Mouse (Mus musculus) intestine, embryonic 15.5 days (tissue): ENCODE measurements at regions not wholly inside any gene's neighbourhood (a gene's known extent, or its start where the extent isn't known, plus 50 kb on each side); places are given as distances from the start of the nearest gene placed in this dataset.
A peak's percentile ranks its signal among the peaks of the same experiment; 100 is the strongest.

Experiments used
- ATAC-seq: fragments of 200-750 bp; cut with Nextera tagmentation; 2 replicates; pipeline ENCODE4 v1.8.0; 2017; ENCODE audit warnings: moderate TSS enrichment, moderate library complexity
- H3K27ac ChIP-seq: fragments of 300-500 bp; sonication (generic); 2 replicates; pipeline ENCODE4 v1.5.1; 2015; ENCODE audit warnings: mild to moderate bottlenecking, inconsistent platforms
- H3K27me3 ChIP-seq: fragments of 300-500 bp; sonication (generic); replicated peaks from 2 replicates; pipeline ENCODE4 v1.6.1; 2015; ENCODE audit warnings: inconsistent platforms
- H3K36me3 ChIP-seq: fragments of 300-500 bp; sonication (generic); 2 replicates; pipeline ENCODE4 v1.6.1; 2015; ENCODE audit warnings: inconsistent platforms
- H3K4me1 ChIP-seq: fragments of 300-500 bp; sonication (generic); replicated peaks from 2 replicates; pipeline ENCODE4 v1.6.1; 2015; ENCODE audit warnings: inconsistent platforms
- H3K4me2 ChIP-seq: fragments of 300-500 bp; sonication (generic); replicated peaks from 2 replicates; pipeline ENCODE4 v1.6.1; 2015; ENCODE audit warnings: mild to moderate bottlenecking, inconsistent platforms
- H3K4me3 ChIP-seq: fragments of 300-500 bp; sonication (generic); replicated peaks from 2 replicates; pipeline ENCODE4 v1.5.1; 2015; ENCODE audit warnings: inconsistent platforms
- H3K9ac ChIP-seq: fragments of 300-500 bp; sonication (generic); 2 replicates; pipeline ENCODE4 v1.6.1; 2015; ENCODE audit warnings: inconsistent platforms
- H3K9me3 ChIP-seq: fragments of 300-500 bp; sonication (generic); 2 replicates; pipeline ENCODE4 v1.6.1; 2016; ENCODE audit warnings: inconsistent platforms
- WGBS: fragments of 180-500 bp; shearing (Covaris S2); methylation state at CpG from one replicate; pipeline ENCODE4 v1.1.7; 2015; 5-methylcytosine and 5-hydroxymethylcytosine counted together

DNA sequence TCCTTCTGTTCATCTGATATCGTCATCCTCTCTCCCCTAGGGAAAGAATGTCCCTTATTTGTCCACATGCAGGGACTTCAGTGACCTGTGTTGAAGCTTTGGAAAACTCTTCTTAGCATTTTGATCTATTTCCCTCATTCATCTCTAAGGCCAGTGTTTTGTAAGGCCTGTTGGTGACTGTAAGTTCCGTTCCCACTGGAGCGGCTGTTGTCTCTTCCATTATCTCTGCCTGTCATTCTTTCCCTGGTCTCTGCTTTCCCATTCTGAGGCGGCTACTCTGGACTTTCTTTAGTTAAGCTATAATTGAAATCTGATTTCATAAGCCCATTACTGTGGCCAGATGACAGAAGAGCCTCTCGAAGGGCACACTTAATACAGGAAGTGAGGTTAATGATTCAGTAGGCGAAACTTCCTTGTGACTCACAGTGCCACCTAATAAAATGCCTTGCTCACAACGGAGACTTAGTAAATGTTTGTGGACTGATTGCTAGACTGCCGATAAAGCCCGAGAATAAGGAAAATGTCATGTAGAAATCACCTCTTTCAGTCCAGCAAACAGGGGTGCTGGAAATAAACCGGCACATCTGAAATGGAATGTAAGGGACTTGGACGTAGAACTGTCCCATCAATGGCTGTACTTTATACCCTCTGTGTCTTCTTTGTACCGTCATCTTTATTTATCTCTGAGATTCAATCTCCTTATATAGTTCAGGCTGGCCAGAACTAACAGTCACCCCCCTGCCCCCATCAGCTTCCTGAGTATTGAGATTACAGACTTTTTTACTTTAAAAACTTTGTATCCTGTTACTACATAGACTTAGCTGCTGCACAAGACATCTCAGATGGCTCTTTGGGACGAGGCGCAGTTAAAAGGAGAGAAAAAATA lies 250.1 kb downstream of the Klf5 start:
- 54% methylated on average over 14 of the region's 14 CpGs for WGBS
- Histone ChIP-seq H3K9ac (no peak overlapping the region), H3K27ac (peak overlapping the region; percentile 74), H3K4me3 (no peak overlapping the region), H3K27me3 (no peaks in the 10 kb centered on the region), H3K9me3 (no peaks in the 10 kb centered on the region), H3K36me3 (no peaks in the 10 kb centered on the region), H3K4me1 (no peaks in the 10 kb centered on the region), H3K4me2 (peak overlapping the region; percentile 2; the same call in 1 of the 2 replicates)
- ATAC-seq: peak; percentile 92

DNA sequence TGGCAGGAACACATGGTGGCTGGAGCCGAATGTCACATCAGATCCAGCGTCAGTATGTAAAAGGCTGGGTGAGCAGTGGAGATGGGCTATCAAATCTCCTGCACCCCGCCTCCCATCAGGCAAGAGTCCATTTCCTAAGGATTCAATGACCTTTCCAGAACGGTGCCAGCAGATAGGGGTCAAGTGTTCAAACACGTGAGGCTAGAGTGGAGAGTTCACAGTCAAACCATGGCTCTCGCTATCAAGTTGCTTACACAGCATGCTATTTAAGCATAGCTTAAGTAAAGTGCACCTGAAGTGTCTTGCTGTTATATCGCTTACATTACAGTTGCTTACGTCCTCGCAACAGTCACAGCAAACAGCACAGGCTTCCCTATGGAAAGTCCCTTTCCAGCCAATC lies 265.5 kb downstream of the Klf5 start:
- no peak for ATAC-seq
- H3K27ac ChIP-seq: no peak overlapping the region
- H3K9me3 ChIP-seq: no peaks in the 10 kb centered on the region
- H3K4me3 ChIP-seq: no peak overlapping the region
- no peaks in the 10 kb centered on the region for H3K36me3 ChIP-seq
- no peak overlapping the region for H3K4me2 ChIP-seq
- no peaks in the 10 kb centered on the region for H3K27me3 ChIP-seq
- WGBS: 81% methylated on average over 9 of the region's 9 CpGs
- no peak overlapping the region for H3K9ac ChIP-seq
- no peaks in the 10 kb centered on the region for H3K4me1 ChIP-seq

DNA sequence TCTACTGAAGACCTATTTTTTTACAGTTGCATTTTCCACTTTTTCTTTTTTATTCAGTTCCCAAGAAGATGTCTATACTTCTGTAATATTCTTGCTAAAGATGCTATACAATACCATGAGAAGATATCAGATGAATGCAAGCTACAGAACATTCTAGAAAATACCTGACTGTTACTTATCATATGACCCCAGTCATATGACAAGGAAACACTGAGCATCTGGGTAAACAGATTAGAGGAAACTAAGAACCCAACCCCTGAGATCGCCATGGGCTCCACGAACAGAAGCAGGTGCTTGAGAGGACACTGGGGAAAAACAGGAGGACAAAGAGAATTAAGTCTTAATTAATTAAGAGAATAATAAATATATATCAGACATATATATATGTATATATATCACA lies 275.7 kb downstream of the Klf5 start:
- Histone ChIP-seq H3K27me3 (no peaks in the 10 kb centered on the region), H3K4me3 (no peak overlapping the region), H3K9me3 (no peaks in the 10 kb centered on the region), H3K4me1 (no peaks in the 10 kb centered on the region), H3K36me3 (no peaks in the 10 kb centered on the region), H3K27ac (no peak overlapping the region), H3K9ac (no peak overlapping the region), H3K4me2 (no peak overlapping the region)
- WGBS: 88% methylated on average over 2 of the region's 2 CpGs
- ATAC-seq: no peak

DNA sequence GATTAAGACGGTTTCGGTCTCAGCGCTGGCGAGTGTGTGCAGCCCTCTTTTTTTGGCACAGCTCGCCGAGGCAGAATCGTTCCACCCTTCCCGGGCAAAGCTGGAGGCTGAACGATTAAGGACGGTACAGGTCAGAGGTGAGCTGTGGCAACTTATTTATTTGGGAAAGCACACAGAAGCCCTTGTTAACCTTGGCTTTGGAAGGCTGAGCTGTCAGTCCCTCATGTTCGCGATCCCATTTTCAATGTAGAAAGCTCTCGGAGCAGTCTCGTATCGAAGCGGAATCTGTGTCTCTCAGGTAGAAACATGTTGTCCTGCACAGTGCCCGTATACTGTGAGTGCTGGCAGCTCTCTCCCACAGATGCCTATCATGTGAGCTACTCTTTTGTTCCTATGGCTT lies 280.2 kb downstream of the Klf5 start:
- Histone ChIP-seq H3K9me3 (no peaks in the 10 kb centered on the region), H3K4me1 (0 out of 2 replicates have a peak, but pooled peaks cover under 1% of the 10 kb centered on the region), H3K4me3 (no peak overlapping the region), H3K9ac (no peak overlapping the region), H3K27ac (peak overlapping the region; percentile 67), H3K36me3 (no peaks in the 10 kb centered on the region), H3K4me2 (peak overlapping the region; percentile 35; the same call in 1 of the 2 replicates), H3K27me3 (no peaks in the 10 kb centered on the region)
- peak; percentile 36; the same call in 1 of the 2 replicates for ATAC-seq
- WGBS: 53% methylated on average over 17 of the region's 17 CpGs

DNA sequence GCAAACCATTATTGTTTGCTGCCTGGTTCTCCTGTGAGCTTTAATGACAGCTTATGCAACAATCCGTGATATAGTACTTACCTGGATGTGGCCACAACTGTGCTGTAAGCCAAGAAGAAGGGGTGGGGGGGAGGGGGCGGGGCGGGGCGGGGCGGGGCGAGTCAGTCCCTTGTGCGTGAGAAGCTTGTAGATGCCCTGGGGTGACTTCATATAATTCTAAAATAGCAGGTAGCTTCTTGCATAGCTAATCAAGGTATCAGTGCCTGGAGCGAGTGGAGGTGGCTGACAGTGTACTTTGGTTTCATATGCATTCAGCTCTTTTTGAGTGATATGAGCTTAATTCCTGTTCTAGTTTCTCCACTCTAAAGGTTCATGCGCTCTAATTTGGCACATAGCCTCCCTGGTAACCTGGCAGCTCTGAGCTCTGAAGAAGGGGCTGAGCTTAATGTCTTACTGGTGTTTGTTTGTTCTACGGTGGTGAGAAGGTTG lies 280.8 kb downstream of the Klf5 start:
- no peak overlapping the region for H3K4me3 ChIP-seq
- H3K9me3 ChIP-seq: no peaks in the 10 kb centered on the region
- H3K9ac ChIP-seq: no peak overlapping the region
- H3K36me3 ChIP-seq: no peaks in the 10 kb centered on the region
- H3K4me1 ChIP-seq: 0 out of 2 replicates have a peak, but pooled peaks cover 2% of the 10 kb centered on the region
- peak; percentile 76 for ATAC-seq
- WGBS: 31% methylated on average over 10 of the region's 10 CpGs
- peak overlapping the region; percentile 76 for H3K27ac ChIP-seq
- H3K27me3 ChIP-seq: no peaks in the 10 kb centered on the region
- H3K4me2 ChIP-seq: peak overlapping the region; percentile 35

DNA sequence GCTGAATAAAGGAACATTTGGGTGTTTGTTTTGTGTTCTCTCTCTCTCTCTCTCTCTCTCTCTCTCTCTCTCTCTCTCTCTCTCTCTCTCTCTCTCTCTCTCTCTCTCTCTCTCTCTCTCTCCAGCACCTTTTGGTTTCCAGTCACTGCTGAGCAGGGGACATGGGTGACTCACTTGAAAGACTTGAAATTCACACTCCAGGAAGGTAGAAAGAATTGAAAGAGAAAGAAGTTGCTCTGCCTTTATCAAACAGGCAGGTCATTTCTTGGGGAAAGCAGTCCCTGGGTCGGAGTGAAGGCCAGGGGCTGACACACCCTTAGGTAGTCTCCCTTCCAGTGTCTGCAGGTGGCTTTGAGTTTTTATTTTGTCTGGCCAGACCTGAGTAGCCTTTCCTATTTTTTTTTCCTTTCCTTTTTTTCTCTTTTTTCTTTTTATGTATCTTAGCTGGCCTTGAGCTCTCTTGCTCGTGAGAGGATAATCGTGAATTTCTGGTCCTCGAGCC lies 281.3 kb downstream of the Klf5 start:
- no peak overlapping the region for H3K9ac ChIP-seq
- H3K4me3 ChIP-seq: no peak overlapping the region
- H3K9me3 ChIP-seq: no peaks in the 10 kb centered on the region
- peak overlapping the region; percentile 35; the same call in 1 of the 2 replicates for H3K4me2 ChIP-seq
- peak; percentile 60 for ATAC-seq
- WGBS: 50% methylated on average over 4 of the region's 4 CpGs
- H3K27me3 ChIP-seq: no peaks in the 10 kb centered on the region
- H3K4me1 ChIP-seq: 0 out of 2 replicates have a peak, but pooled peaks cover 2% of the 10 kb centered on the region
- peak overlapping the region; percentile 76 for H3K27ac ChIP-seq
- H3K36me3 ChIP-seq: no peaks in the 10 kb centered on the region

DNA sequence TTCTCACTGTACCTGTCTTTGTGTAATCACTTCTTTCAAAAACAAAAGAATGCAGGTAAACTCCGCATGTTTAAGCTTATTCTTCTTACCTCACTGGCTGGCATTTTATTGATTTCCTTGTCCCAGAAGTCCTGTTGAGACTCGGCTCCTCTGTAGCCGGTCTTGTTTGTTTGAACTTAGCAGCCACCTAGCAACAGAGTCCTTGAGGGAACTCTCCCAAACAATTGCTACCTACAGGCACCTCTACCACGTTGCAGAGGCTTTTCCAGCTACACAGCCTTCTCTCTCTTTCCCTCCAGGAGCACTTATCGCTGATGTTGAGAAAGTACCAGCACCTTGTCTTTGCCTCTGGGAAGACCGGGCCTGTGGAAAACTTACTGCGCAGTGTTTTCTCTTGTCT lies 285.7 kb downstream of the Klf5 start:
- no peaks in the 10 kb centered on the region for H3K27me3 ChIP-seq
- H3K4me3 ChIP-seq: no peak overlapping the region
- H3K27ac ChIP-seq: peak overlapping the region; percentile 48
- no peak overlapping the region for H3K9ac ChIP-seq
- no peak for ATAC-seq
- no peaks in the 10 kb centered on the region for H3K9me3 ChIP-seq
- 0 out of 2 replicates have a peak, but pooled peaks cover 6% of the 10 kb centered on the region for H3K4me1 ChIP-seq
- H3K4me2 ChIP-seq: peak overlapping the region; percentile 26; the same call in 1 of the 2 replicates
- 31% methylated on average over 7 of the region's 7 CpGs for WGBS
- no peaks in the 10 kb centered on the region for H3K36me3 ChIP-seq

DNA sequence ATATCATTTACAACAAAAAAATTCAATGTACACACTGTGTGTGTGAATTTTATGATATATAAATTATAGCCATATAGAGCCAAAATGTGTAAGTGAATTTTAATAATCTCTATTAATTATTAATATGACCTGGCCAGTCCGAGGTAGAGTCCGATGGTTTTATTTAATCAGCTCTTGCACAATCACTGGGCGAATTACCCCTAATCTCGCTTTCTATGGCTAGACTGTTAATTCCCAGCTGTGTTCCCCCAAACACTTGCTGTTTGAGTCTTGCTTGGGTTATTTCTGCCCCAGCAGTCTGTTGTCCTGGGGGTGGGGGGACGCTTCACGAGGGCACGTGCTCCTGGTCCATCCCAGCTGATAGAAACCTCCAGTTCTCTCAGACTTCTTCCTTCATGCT lies 287.5 kb downstream of the Klf5 start:
- Histone ChIP-seq H3K36me3 (no peaks in the 10 kb centered on the region), H3K9me3 (no peaks in the 10 kb centered on the region), H3K27me3 (no peaks in the 10 kb centered on the region), H3K4me2 (no peak overlapping the region), H3K9ac (no peak overlapping the region), H3K27ac (peak overlapping the region; percentile 74), H3K4me3 (no peak overlapping the region), H3K4me1 (0 out of 2 replicates have a peak, but pooled peaks cover 6% of the 10 kb centered on the region)
- 63% methylated on average over 7 of the region's 7 CpGs for WGBS
- peak; percentile 50 for ATAC-seq

DNA sequence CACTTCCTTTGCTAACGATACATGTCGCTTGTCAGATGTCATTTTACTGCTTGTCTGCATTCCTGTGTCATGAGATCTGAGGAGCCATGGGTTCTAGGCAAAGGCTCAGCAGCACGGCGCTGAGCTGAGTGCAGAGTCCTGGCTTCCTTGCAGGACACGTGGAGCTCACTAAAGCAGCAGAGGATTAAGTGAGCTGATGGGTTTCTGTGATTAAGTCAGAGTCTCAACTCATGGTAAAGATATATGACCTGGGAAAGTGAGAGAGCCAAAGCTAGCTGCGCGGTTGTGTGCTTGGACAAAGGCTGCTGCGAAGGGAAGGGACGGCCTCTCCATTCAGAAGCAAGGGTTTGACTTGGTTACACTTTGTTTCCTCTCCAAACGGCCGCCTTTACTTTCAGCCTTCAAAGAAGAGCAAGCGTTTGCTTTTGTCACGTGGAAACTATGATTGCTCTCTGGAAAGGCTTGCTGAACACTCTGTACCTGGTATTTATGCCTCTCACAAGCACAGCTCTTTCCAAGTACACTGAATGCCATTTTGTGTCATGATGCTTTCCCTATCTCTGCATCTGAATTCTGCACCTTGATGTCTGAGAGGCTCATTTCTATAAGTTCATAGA lies 292.5 kb downstream of the Klf5 start:
- 37% methylated on average over 13 of the region's 13 CpGs for WGBS
- H3K4me3 ChIP-seq: no peak overlapping the region
- no peaks in the 10 kb centered on the region for H3K36me3 ChIP-seq
- no peak overlapping the region for H3K4me2 ChIP-seq
- H3K27me3 ChIP-seq: no peaks in the 10 kb centered on the region
- 0 out of 2 replicates have a peak, but pooled peaks cover 4% of the 10 kb centered on the region for H3K4me1 ChIP-seq
- no peaks in the 10 kb centered on the region for H3K9me3 ChIP-seq
- no peak overlapping the region for H3K9ac ChIP-seq
- peak overlapping the region; percentile 66 for H3K27ac ChIP-seq
- peak; percentile 87 for ATAC-seq

DNA sequence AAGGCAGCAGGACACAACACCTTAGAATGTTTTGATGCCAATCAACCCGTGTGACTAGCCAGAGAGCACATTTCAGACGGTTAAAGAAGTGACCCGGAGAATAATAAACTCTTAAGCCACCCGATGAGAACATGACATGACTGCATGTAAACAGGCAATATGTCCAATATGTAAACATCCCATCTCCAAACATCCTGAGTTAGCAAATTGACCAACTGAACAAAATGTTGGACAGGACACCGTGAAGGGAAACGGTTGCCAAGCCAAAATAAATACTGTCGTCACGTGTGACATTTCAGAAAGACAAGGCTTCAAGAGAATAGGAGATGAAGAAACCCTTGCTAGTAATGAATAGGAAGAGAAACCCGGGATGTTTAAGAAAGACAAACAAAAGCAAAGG lies 294.4 kb downstream of the Klf5 start:
- no peak for ATAC-seq
- Histone ChIP-seq H3K9ac (no peak overlapping the region), H3K27ac (no peak overlapping the region), H3K36me3 (no peaks in the 10 kb centered on the region), H3K9me3 (no peaks in the 10 kb centered on the region), H3K27me3 (no peaks in the 10 kb centered on the region), H3K4me1 (no peaks in the 10 kb centered on the region), H3K4me3 (no peak overlapping the region), H3K4me2 (no peak overlapping the region)
- 60% methylated on average over 9 of the region's 9 CpGs for WGBS

DNA sequence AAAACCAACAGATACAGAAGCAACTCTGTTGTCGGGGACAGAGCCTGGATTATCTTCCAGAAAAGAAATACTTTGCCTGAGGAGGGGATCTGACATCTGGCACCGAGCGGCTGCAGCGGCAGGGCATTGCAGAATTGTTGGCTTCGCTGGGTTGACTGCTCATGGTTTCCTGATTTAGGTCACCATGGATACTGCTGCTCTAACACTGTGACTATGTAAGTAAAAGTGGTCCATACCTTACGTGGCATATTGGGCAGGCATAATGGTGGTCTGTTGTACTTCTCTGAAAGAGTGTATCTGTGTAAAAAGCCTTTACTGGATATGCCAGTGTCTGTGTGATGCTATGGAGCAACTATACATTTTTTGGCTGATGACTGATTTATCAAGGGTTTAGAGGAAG lies 295.4 kb downstream of the Klf5 start:
- no peaks in the 10 kb centered on the region for H3K36me3 ChIP-seq
- H3K4me2 ChIP-seq: no peak overlapping the region
- WGBS: 74% methylated on average over 6 of the region's 6 CpGs
- H3K9ac ChIP-seq: no peak overlapping the region
- H3K27ac ChIP-seq: no peak overlapping the region
- no peaks in the 10 kb centered on the region for H3K4me1 ChIP-seq
- no peak overlapping the region for H3K4me3 ChIP-seq
- H3K9me3 ChIP-seq: no peaks in the 10 kb centered on the region
- ATAC-seq: no peak
- H3K27me3 ChIP-seq: no peaks in the 10 kb centered on the region

DNA sequence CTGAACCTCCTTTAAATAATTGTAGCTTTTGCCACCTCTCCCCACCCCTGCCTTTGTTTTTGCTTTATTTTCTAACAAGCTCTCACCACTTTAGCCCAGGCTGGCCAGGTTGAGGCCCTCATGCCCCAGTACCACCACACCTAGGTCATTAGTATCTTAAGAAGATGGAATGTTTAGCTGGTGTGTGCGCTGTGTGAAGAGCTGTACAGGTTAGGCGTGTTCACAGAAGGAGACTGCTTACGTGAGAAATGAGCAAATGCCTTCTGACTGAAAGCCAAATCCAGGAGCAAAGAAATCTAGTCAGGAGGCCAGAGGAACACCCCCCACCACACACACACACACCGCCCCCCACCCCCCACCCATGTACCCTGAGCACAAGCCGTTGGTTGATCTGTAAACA lies 303.4 kb downstream of the Klf5 start:
- no peaks in the 10 kb centered on the region for H3K36me3 ChIP-seq
- no peaks in the 10 kb centered on the region for H3K4me1 ChIP-seq
- 69% methylated on average over 5 of the region's 5 CpGs for WGBS
- H3K9me3 ChIP-seq: no peaks in the 10 kb centered on the region
- no peak overlapping the region for H3K27ac ChIP-seq
- H3K9ac ChIP-seq: no peak overlapping the region
- ATAC-seq: no peak
- H3K27me3 ChIP-seq: no peaks in the 10 kb centered on the region
- no peak overlapping the region for H3K4me3 ChIP-seq
- no peak overlapping the region for H3K4me2 ChIP-seq
